ENCODE assay signal across 9 mouse cellular contexts in genomic region chr17:26503981-26504671, GRCm38 (mm10). TPM values are rescaled to one million over a fixed set of nuclear protein-coding genes. Genes with fewer than 3 reads are reported as not detected.
DNase-seq lines count a peak whose midpoint lies in the region; ATAC-seq lines count a peak whose summit lies in the region.
"Had no signal": no experiment of that assay in that cellular context is flagged by ENCODE, and none has a peak within 500 bp of the region (broad histone marks: within the 10 kb centered on the region; RNA-seq: fewer than 3 reads in every experiment).

No protein-coding gene starts in this region.

- DNase-seq in cerebellum, adult 11 months: peak; percentile 63
- peak; percentile 87 for DNase-seq in cerebellum, adult 9-10 months
- DNase-seq in frontal cortex, postnatal 36 days (ENCODE audit: low spot score in 2 of 2): peak; percentile 75 to 85
- peak; percentile 71 for DNase-seq in left cerebral cortex, adult 11 months (ENCODE audit: low spot score)
- DNase-seq in lung, postnatal 36 days: peak; percentile 98
- DNase-seq in splenic B cell, adult 2 months (ENCODE audit: low read depth, low spot score): peak; percentile 48

- WGBS in hindbrain, embryonic 16.5 days: 8% methylated on average over 11 of the region's 11 CpGs

- H3K9me3 ChIP-seq in hindbrain, embryonic 16.5 days (ENCODE audit: control insufficient read depth, low read length): no peaks in the 10 kb centered on the region

- H3K27me3 ChIP-seq in hindbrain, embryonic 16.5 days (replicated peaks; ENCODE audit: control insufficient read depth, insufficient read depth, low read length): no peaks in the 10 kb centered on the region
- no peaks in the 10 kb centered on the region for H3K27me3 ChIP-seq in splenic B cell, adult 2 months (ENCODE audit: control insufficient read depth, insufficient read depth, low read length, poor library complexity, severe bottlenecking)

- H3K4me2 ChIP-seq in hindbrain, embryonic 16.5 days (ENCODE audit: low read length): peak overlapping the region; percentile 64

- H3K27ac ChIP-seq in hindbrain, embryonic 16.5 days (ENCODE audit: low read depth, low read length): peak overlapping the region; percentile 82
- H3K27ac ChIP-seq: liver, embryonic 14.5 days had no signal

- peak overlapping the region; percentile 62 for H3K9ac ChIP-seq in hindbrain, embryonic 16.5 days (ENCODE audit: low read depth, low read length)
- H3K9ac ChIP-seq: liver, embryonic 14.5 days had no signal

- peaks cover 48% of the 10 kb centered on the region for H3K4me1 ChIP-seq in hindbrain, embryonic 16.5 days (ENCODE audit: control insufficient read depth, insufficient read depth, low read depth, low read length)

- peaks cover 3% of the 10 kb centered on the region; the same call in 1 of the 2 replicates for H3K36me3 ChIP-seq in hindbrain, embryonic 16.5 days (ENCODE audit: control insufficient read depth, insufficient read depth, low read length)
- H3K36me3 ChIP-seq in splenic B cell, adult 2 months (ENCODE audit: control insufficient read depth, insufficient read depth, low read length, poor library complexity, severe bottlenecking): no peaks in the 10 kb centered on the region

- no peak for ATAC-seq in cerebellum, adult (ENCODE audit: insufficient number of reproducible peaks, low FRiP score, low TSS enrichment)
- ATAC-seq in hindbrain, embryonic 16.5 days: no peak

- H3K4me3 ChIP-seq in hindbrain, embryonic 16.5 days (ENCODE audit: low read length): peak overlapping the region; percentile 33

RNA-seq across cellular contexts. Expression of gene Ergic1, which starts 57.2 kb away (rescaled TPM):
- polyA plus RNA-seq in hindbrain, embryonic 16.5 days (2015; fragmentation: Nextera tagmentation; extraction: Ambion mirVana): 97.0 and 106 TPM in 2 replicates

RNA-seq across cellular contexts. Expression of gene Dusp1, which starts 57.8 kb away (rescaled TPM):
- 27.1 and 29.0 TPM in 2 replicates for polyA plus RNA-seq in hindbrain, embryonic 16.5 days (2015; fragmentation: Nextera tagmentation; extraction: Ambion mirVana)

Comparison
In these comparisons a context has a peak if more than half of its experiments do, and no peak if none do; other contexts are left out.
1. DNase-seq: peak in every context shown above with its lines; median percentile 98 in lung, postnatal 36 days; 87 in cerebellum, adult 9-10 months; 80 in frontal cortex, postnatal 36 days; 71 in left cerebral cortex, adult 11 months; 63 in cerebellum, adult 11 months; 48 in splenic B cell, adult 2 months.